Mouse (Mus musculus) cerebellum, adult 2 months (tissue): ENCODE data around the gene Bmper. TPM values are rescaled to one million over a fixed set of nuclear protein-coding genes. Genes with fewer than 3 reads are reported as not detected.

Source experiments
- DNase-seq, 2 experiments: peaks; one replicate each; pipeline ENCODE4 v3.0.0; 2021
- H3K27ac ChIP-seq: fragments of 200-500 bp; 2 replicates; pipeline ENCODE4 v1.5.1; 2012; ENCODE audit warnings: low read length, control low read depth, inconsistent platforms; ENCODE audit not compliant: insufficient read depth
- H3K27me3 ChIP-seq: fragments of 200-500 bp; 2 replicates; pipeline ENCODE4 v1.6.1; 2012; ENCODE audit warnings: inconsistent platforms, mild to moderate bottlenecking, low read length, moderate library complexity; ENCODE audit not compliant: control insufficient read depth, insufficient read depth
- H3K4me1 ChIP-seq: fragments of 200-500 bp; 2 replicates; pipeline ENCODE4 v1.6.1; 2011; ENCODE audit warnings: low read length; ENCODE audit not compliant: control insufficient read depth, insufficient read depth
- H3K4me3 ChIP-seq: fragments of 200-500 bp; replicated peaks from 2 replicates; pipeline ENCODE3; 2011; ENCODE audit warnings: mild to moderate bottlenecking, low read depth, low read length, control low read depth; ENCODE audit not compliant: insufficient read depth
- CTCF ChIP-seq: fragments of 200-500 bp; IDR thresholded peaks from 2 replicates; pipeline ENCODE4 v1.5.1; 2011; ENCODE audit warnings: low read depth, mild to moderate bottlenecking, control low read depth, low read length, moderate library complexity, borderline replicate concordance; ENCODE audit not compliant: insufficient read depth
- POLR2A ChIP-seq: fragments of 200-500 bp; IDR thresholded peaks from 2 replicates; pipeline ENCODE4 v1.6.1; 2011; ENCODE audit warnings: low read length, control low read depth, borderline replicate concordance; ENCODE audit not compliant: insufficient read depth
- WGBS: fragments of 180-500 bp; shearing (Covaris S2); methylation state at CpG from one replicate; pipeline ENCODE4 v1.1.7; 2018; 5-methylcytosine and 5-hydroxymethylcytosine counted together
- polyA plus RNA-seq: library from polyadenylated mRNA; depleted of rRNA; stranded (reverse); fragments of >200 nt; gene quantifications from 2 replicates; pipeline ENCODE4 v1.2.3, GENCODE M21; 2012

The Bmper gene
- polyA plus RNA-seq, 1 experiment = 3.5 TPM

DNA sequence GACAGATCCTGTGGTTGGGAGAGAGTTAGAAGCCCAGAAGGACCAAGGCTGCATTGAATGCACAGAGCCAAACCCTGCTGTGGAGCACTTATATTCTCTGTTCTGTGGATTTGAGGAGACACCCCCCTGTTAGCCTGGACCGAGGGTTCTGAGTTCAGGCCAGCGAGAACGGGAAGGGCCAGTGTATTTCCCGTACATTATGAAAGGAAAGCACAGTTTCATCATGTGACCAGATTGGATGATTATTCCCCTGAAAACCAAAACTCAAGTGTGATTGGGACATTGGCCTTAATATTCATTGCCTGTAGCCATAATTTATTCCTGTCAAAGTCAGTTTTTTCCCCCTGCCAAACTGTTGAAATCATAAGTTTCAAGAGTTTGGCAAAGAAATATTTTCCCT lies 23.9 kb upstream of the Bmper start:
- Histone ChIP-seq H3K27me3 (no peaks in the 10 kb centered on the region), H3K4me3 (no peak overlapping the region), H3K27ac (no peak overlapping the region), H3K4me1 (no peaks in the 10 kb centered on the region)
- no peak for TF ChIP-seq POLR2A
- no peak for TF ChIP-seq CTCF
- DNase-seq = no peak
- 89% methylated on average over 4 of the region's 4 CpGs for WGBS

GRCm38 (mm10) chr9:23199841-23200240 lies 23.0 kb upstream of the Bmper start:
- Histone ChIP-seq H3K4me3 (no peak overlapping the region), H3K4me1 (0 out of 2 replicates have a peak, but pooled peaks cover 2% of the 10 kb centered on the region), H3K27ac (no peak overlapping the region), H3K27me3 (no peaks in the 10 kb centered on the region; the same call in 1 of the 2 replicates)
- no peak for DNase-seq
- WGBS = 30% methylated on average over 1 of the region's 1 CpGs
- TF ChIP-seq POLR2A (no peak), CTCF (no peak)

DNA sequence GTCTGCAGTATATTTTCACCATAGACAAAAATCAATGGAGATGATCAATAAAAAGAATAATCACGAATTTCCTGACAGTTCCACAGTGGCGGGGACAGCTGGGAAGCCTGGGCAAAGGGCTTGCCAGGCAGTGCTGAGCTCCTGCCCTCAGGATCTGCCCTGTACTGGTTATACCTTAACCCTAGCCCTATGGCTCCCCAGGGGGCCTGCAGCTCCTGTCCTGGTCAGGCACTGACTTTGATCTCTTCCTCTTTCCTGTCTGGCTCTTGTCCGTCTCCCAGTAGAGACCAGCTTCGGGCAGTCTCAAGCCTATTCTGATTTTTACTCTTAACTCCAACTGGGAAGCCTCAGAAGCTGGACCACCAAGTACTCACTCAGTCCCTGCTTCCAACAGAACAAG lies 22.0 kb upstream of the Bmper start:
- DNase-seq = no peak
- no peak overlapping the region for H3K4me3 ChIP-seq
- H3K27ac ChIP-seq = no peak overlapping the region
- H3K27me3 ChIP-seq = no peaks in the 10 kb centered on the region; the same call in 1 of the 2 replicates
- TF ChIP-seq CTCF (no peak), POLR2A (no peak)
- WGBS = 80% methylated on average over 4 of the region's 4 CpGs
- 0 out of 2 replicates have a peak, but pooled peaks cover 4% of the 10 kb centered on the region for H3K4me1 ChIP-seq

DNA sequence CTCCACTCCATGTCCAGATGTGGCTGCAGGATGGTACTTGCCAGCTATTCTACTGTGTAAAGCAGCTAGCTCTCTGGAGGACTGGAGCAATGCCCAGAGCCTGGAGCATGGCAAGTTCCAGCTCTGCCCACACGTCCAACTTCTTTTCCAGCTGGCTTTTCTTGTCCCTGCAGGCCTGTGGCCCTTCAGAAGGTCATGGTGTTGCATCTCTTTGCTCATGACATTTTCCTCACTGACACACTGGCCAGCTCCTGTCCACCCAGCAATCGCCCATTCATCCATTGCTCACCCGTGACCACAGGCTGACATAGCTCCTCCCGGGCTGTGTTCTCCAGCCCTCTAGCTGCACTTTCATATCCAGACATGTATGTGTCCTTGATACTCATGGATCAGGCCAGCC lies 20.4 kb upstream of the Bmper start:
- DNase-seq = no peak
- WGBS = 61% methylated on average over 4 of the region's 4 CpGs
- Histone ChIP-seq H3K27ac (no peak overlapping the region), H3K4me1 (0 out of 2 replicates have a peak, but pooled peaks cover 4% of the 10 kb centered on the region), H3K27me3 (no peaks in the 10 kb centered on the region; the same call in 1 of the 2 replicates), H3K4me3 (no peak overlapping the region)
- no peak for TF ChIP-seq CTCF
- TF ChIP-seq POLR2A = no peak

- no peaks in the 10 kb centered on the region; the same call in 1 of the 2 replicates for H3K27me3 ChIP-seq
- WGBS = 17% methylated on average over 17 of the region's 17 CpGs
- no peak for TF ChIP-seq CTCF
- no peak for TF ChIP-seq POLR2A
- no peak overlapping the region for H3K4me3 ChIP-seq
- no peak for DNase-seq
- 0 out of 2 replicates have a peak, but pooled peaks cover 4% of the 10 kb centered on the region for H3K4me1 ChIP-seq
- H3K27ac ChIP-seq = no peak overlapping the region
Observed at GRCm38 (mm10) chr9:23204339-23205288, 18.3 kb upstream of the Bmper start.

GRCm38 (mm10) chr9:23205304-23205703 lies 17.6 kb upstream of the Bmper start:
- Histone ChIP-seq H3K4me3 (no peak overlapping the region), H3K4me1 (0 out of 2 replicates have a peak, but pooled peaks cover 4% of the 10 kb centered on the region), H3K27me3 (no peaks in the 10 kb centered on the region; the same call in 1 of the 2 replicates), H3K27ac (no peak overlapping the region)
- no peak for DNase-seq
- TF ChIP-seq CTCF (no peak), POLR2A (no peak)
- WGBS = 24% methylated on average over 3 of the region's 3 CpGs

DNA sequence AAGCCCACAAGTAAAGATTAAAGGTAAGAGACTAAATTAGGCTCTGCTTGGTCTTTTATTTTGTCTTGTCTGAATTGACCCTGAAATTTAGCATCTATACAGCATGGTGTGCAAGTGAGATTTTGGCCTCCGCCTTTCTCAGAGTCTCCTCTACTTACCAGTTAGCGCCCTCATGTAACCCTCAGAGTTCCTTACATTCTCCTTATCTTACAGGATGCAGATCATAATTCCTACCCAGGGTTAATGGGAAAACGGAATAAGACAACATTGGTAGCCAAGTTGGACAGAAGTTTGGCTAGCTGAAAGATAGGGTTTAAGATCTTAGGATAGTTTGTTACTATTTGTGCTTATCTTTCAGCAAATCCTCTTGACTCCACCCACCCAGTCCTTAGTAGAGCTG lies 17.1 kb upstream of the Bmper start:
- no peak for DNase-seq
- TF ChIP-seq CTCF (no peak), POLR2A (no peak)
- Histone ChIP-seq H3K4me3 (no peak overlapping the region), H3K27me3 (no peaks in the 10 kb centered on the region; the same call in 1 of the 2 replicates), H3K27ac (no peak overlapping the region), H3K4me1 (0 out of 2 replicates have a peak, but pooled peaks cover 4% of the 10 kb centered on the region)
- WGBS = 88% methylated on average over 3 of the region's 3 CpGs

DNA sequence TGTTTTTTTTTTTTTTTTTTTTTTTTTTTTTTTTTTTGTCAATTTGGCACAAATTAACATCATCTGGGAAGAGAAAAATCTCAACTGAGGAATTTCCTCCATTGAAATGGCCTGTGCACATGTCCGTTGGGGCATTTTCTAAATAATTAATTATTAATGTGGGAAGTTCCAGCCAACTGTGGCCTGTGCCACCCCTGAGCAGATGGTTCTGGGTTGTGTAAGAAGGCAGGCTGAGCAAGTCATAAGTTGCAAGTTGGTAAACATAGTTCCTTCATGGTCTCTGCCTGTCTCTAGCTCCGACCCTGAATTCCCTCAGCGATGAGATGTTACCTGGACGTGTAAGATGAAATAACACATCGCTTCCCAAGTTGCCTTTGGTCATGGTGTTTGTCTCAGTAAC lies 16.7 kb upstream of the Bmper start:
- TF ChIP-seq POLR2A (no peak), CTCF (no peak)
- no peak overlapping the region for H3K4me3 ChIP-seq
- no peaks in the 10 kb centered on the region; the same call in 1 of the 2 replicates for H3K27me3 ChIP-seq
- DNase-seq = no peak
- 0 out of 2 replicates have a peak, but pooled peaks cover 4% of the 10 kb centered on the region for H3K4me1 ChIP-seq
- no peak overlapping the region for H3K27ac ChIP-seq
- 71% methylated on average over 5 of the region's 5 CpGs for WGBS
